ENCODE assay signal across 8 mouse cellular contexts in the genomic region with DNA sequence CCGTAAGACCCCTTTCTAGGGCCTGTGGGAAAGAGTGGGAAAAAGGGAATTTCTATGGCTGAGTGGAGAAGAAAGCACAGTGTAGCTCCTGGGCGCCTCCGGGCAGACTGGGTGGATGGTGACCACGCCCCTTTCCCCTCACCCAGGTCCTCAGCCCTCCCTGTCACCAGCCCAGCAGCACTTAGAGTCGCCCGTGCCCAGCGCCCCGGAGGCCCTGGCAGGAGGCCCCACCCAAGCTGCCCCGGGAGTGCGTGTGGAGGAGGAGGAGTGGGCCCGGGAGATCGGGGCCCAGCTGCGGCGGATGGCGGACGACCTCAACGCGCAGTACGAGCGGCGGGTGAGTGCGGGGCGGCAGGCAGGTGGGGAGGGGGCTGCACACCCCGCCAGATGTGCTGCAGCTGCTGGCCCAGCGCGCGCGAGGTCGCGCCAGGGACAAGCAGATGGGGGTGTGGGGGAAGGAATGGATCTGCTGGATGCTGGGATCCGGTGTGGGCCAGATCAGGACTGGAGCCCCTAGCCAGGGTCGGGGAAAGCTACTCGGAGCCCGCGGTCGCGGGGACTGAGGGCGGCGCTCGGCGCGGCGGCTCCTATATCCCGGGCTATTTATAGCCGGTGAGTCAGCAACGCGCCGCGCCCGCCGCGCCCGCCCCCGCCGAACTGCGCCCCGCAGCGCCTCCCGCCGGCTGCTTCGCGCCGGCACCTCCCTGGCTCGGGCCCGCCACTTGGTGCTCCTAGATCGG. TPM values are rescaled to one million over a fixed set of nuclear protein-coding genes. Genes with fewer than 3 reads are reported as not detected.
DNase-seq lines count a peak whose midpoint lies in the region; ATAC-seq lines count a peak whose summit lies in the region.

No protein-coding gene starts in this region.

- WGBS in hindbrain, embryonic 14.5 days, result 1% methylated on average over 58 of the region's 66 CpGs

- peak overlapping the region; percentile 90 for H3K9ac ChIP-seq in hindbrain, embryonic 14.5 days

- H3K27me3 ChIP-seq in hindbrain, embryonic 14.5 days (ENCODE audit: control insufficient read depth, insufficient read depth, low read length), result no peaks in the 10 kb centered on the region

- peaks cover 14% of the 10 kb centered on the region for H3K36me3 ChIP-seq in hindbrain, embryonic 14.5 days (replicated peaks; ENCODE audit: control insufficient read depth, insufficient read depth)

- H3K27ac ChIP-seq in hindbrain, embryonic 14.5 days, result peak overlapping the region; percentile 95

- H3K4me3 ChIP-seq in hindbrain, embryonic 14.5 days (replicated peaks; ENCODE audit: low read length), result peak overlapping the region; percentile 63

- DNase-seq in T-cell, adult 2 months (ENCODE audit: low spot score), result peak; percentile 78
- peak; percentile 86 to 88 for DNase-seq in cerebellum, postnatal 14 days
- DNase-seq in frontal cortex, postnatal 36 days (ENCODE audit: low spot score in 2 of 2), result peak; percentile 77 to 78
- DNase-seq in hindbrain, embryonic 14.5 days (ENCODE audit: low spot score), result peak; percentile 82
- peak; percentile 70 to 71 for DNase-seq in left cerebral cortex, adult 8-10 months (ENCODE audit: low spot score in 2 of 2)
- DNase-seq in right cerebral cortex, adult 18-20 months, result peak; percentile 75
- peak; percentile 44 for DNase-seq in urinary bladder, postnatal 10 days (ENCODE audit: low spot score)

- peak; percentile 68 for ATAC-seq in hindbrain, embryonic 14.5 days (ENCODE audit: low FRiP score)
- ATAC-seq in megakaryocyte, adult 5-6 weeks (ENCODE audit: poor library complexity, severe bottlenecking), result peak; percentile 36

- H3K4me1 ChIP-seq in hindbrain, embryonic 14.5 days (replicated peaks; ENCODE audit: control insufficient read depth, insufficient read depth, low read length), result peaks cover 25% of the 10 kb centered on the region

- no peaks in the 10 kb centered on the region for H3K9me3 ChIP-seq in hindbrain, embryonic 14.5 days (ENCODE audit: control insufficient read depth, low read length)

- peak overlapping the region; percentile 94 for H3K4me2 ChIP-seq in hindbrain, embryonic 14.5 days (replicated peaks)

RNA-seq across cellular contexts. Expression of gene Bbc3, which starts 5.5 kb away (rescaled TPM):
- polyA plus RNA-seq in hindbrain, embryonic 14.5 days (2014; fragmentation: Nextera tagmentation; extraction: Ambion mirVana), result 20.3 and 21.0 TPM in 2 replicates
- 10 to 100 TPM in 3 of 4 experiments, 1 to 10 TPM in 1; 9.2 to 15.8 (median 12.0) TPM for total RNA-seq in left cerebral cortex, adult 8-10 months (2022)
- total RNA-seq in megakaryocyte, adult 5-6 weeks (2015), result 1.5 and 3.3 TPM in 2 replicates
- total RNA-seq in megakaryocyte, adult 5-6 weeks (2017), result 1.1 and 3.0 TPM in 2 replicates

RNA-seq across cellular contexts. Expression of gene Ccdc9, which starts 27.1 kb away (rescaled TPM):
- polyA plus RNA-seq in hindbrain, embryonic 14.5 days (2014; fragmentation: Nextera tagmentation; extraction: Ambion mirVana), result 17.0 TPM in 2 replicates
- 100 to 1,000 TPM in 1 of 4 experiments, 10 to 100 TPM in 3; 80.6 to 105 (median 83.6) TPM for total RNA-seq in left cerebral cortex, adult 8-10 months (2022)
- 26.0 and 30.3 TPM in 2 replicates for total RNA-seq in megakaryocyte, adult 5-6 weeks (2015)
- total RNA-seq in megakaryocyte, adult 5-6 weeks (2017), result 117 and 121 TPM in 2 replicates

RNA-seq across cellular contexts. Expression of gene Inafm1, which starts 40.2 kb away (rescaled TPM):
- polyA plus RNA-seq in hindbrain, embryonic 14.5 days (2014; fragmentation: Nextera tagmentation; extraction: Ambion mirVana), result 51.3 and 51.6 TPM in 2 replicates
- 10 to 100 TPM; 34.6 to 36.9 (median 36.6) TPM for total RNA-seq in left cerebral cortex, adult 8-10 months (2022)
- total RNA-seq in megakaryocyte, adult 5-6 weeks (2015), result 7.3 and 8.7 TPM in 2 replicates
- total RNA-seq in megakaryocyte, adult 5-6 weeks (2017), result 3.7 and 5.4 TPM in 2 replicates

RNA-seq across cellular contexts. Expression of gene C5ar1, which starts 54.3 kb away (rescaled TPM):
- 2.1 and 2.8 TPM in 2 replicates for polyA plus RNA-seq in hindbrain, embryonic 14.5 days (2014; fragmentation: Nextera tagmentation; extraction: Ambion mirVana)
- 1 to 10 TPM in 2 of 4 experiments, under 1 TPM in 2; 0.46 to 3.4 (median 1.7) TPM for total RNA-seq in left cerebral cortex, adult 8-10 months (2022)
- 49.8 TPM in 2 replicates for total RNA-seq in megakaryocyte, adult 5-6 weeks (2015)
- total RNA-seq in megakaryocyte, adult 5-6 weeks (2017), result 13.6 and 22.2 TPM in 2 replicates

Comparison
In these comparisons a context has a peak if more than half of its experiments do, and no peak if none do; other contexts are left out.
1. Peak in every context shown above with its lines: DNase-seq, ATAC-seq, H3K4me3 ChIP-seq and H3K27ac ChIP-seq.